Mouse (Mus musculus): ENCODE data around the gene Dlx2.

DNA sequence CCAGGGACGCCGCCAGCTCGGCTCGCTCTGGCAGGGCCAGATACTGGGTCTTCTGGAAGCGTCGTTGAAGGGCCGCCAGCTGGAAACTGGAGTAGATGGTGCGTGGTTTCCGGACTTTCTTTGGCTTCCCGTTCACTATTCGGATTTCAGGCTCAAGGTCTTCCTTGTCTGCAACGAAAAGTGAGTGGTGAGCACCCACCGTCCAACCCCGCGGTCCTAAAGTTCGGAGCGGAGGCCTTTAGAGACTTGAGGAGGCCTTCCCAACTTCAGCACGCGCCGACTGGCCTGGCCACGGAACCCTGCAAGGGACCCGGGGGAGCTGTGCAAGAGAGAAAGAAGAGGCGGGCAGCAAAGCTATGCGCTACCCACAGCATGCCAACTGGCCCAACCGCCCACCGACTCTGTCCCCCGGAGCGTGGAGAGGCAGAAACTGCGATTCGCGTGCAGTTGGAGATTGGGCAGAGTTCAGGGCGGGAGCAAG is 1.1 kb downstream of the Dlx2 start:
- TF ChIP-seq POLR2A (IDR thresholded peaks at IDR 0.05; ENCODE audit: control insufficient read depth, low read depth, low read length): no peak
- TF ChIP-seq CTCF (IDR thresholded peaks at IDR 0.05; ENCODE audit: control insufficient read depth, insufficient read depth, insufficient replicate concordance, low read depth, low read length): no peak

Data from testis, adult 2 months (tissue).